Mouse (Mus musculus) liver, postnatal 0 days (tissue): ENCODE results near the gene Lck. TPM values are rescaled to one million over a fixed set of nuclear protein-coding genes. Genes with fewer than 3 reads are reported as not detected.

Experiments used
- ATAC-seq: fragments of 200-750 bp; cut with Nextera tagmentation; 2 replicates; pipeline ENCODE4 v1.8.0; 2017; ENCODE audit warnings: mild to moderate bottlenecking, moderate library complexity
- DNase-seq: peaks from one replicate; pipeline ENCODE4 v3.0.0-alpha.2; 2016
- H3K27ac ChIP-seq: fragments of 300-500 bp; sonication (generic); 2 replicates; pipeline ENCODE4 v1.5.1; 2014; ENCODE audit warnings: antibody characterized with exemption, moderate library complexity, mild to moderate bottlenecking, low read depth
- H3K27me3 ChIP-seq: fragments of 300-500 bp; sonication (generic); 2 replicates; pipeline ENCODE4 v1.6.1; 2014; ENCODE audit warnings: low read length, control low read depth, mixed read lengths; ENCODE audit not compliant: insufficient read depth
- H3K36me3 ChIP-seq: fragments of 300-500 bp; sonication (generic); replicated peaks from 2 replicates; pipeline ENCODE4 v1.6.1; 2014; ENCODE audit warnings: mild to moderate bottlenecking, control low read depth, low read length, moderate library complexity, mixed read lengths; ENCODE audit not compliant: insufficient read depth
- H3K4me1 ChIP-seq: fragments of 300-500 bp; sonication (generic); 2 replicates; pipeline ENCODE4 v1.6.1; 2014; ENCODE audit warnings: antibody characterized with exemption, mild to moderate bottlenecking, control low read depth; ENCODE audit not compliant: insufficient read depth
- H3K4me2 ChIP-seq: fragments of 300-500 bp; sonication (generic); 2 replicates; pipeline ENCODE4 v1.6.1; 2014; ENCODE audit warnings: low read depth, mild to moderate bottlenecking, low read length, moderate library complexity, mixed read lengths
- H3K4me3 ChIP-seq: fragments of 300-500 bp; sonication (generic); 2 replicates; pipeline ENCODE4 v1.5.1; 2014; ENCODE audit warnings: low read depth, low read length
- H3K9ac ChIP-seq: fragments of 300-500 bp; sonication (generic); replicated peaks from 2 replicates; pipeline ENCODE4 v1.6.1; 2014; ENCODE audit warnings: mild to moderate bottlenecking, moderate library complexity
- H3K9me3 ChIP-seq: fragments of 300-500 bp; sonication (generic); 2 replicates; pipeline ENCODE4 v1.6.1; 2016; ENCODE audit warnings: mild to moderate bottlenecking, control low read depth, low read length, mixed read lengths
- CTCF ChIP-seq: sonication (generic); IDR thresholded peaks from 2 replicates; pipeline ENCODE4 v1.5.1; 2016; ENCODE audit warnings: antibody characterized with exemption, low read depth
- EP300 ChIP-seq: IDR thresholded peaks from 2 replicates; pipeline ENCODE4 v1.6.1; 2016; ENCODE audit warnings: antibody characterized with exemption, low read depth, mild to moderate bottlenecking
- WGBS: fragments of 180-500 bp; shearing (Covaris S2); extraction: QIAGEN DNeasy Blood & Tissue Kit; methylation state at CpG from one replicate; pipeline ENCODE4 v1.1.7; 2014; ENCODE audit not compliant: insufficient replicate concordance; 5-methylcytosine and 5-hydroxymethylcytosine counted together
- polyA plus RNA-seq: library from polyadenylated mRNA; unstranded; fragments of >200 nt; fragmentation: Nextera tagmentation; extraction: Ambion mirVana; gene quantifications from 2 replicates; pipeline ENCODE4 v1.2.1, GENCODE M21; 2015

Lck gene
- polyA plus RNA-seq, 1 experiment from 2014 or later: 3.4 TPM

DNA sequence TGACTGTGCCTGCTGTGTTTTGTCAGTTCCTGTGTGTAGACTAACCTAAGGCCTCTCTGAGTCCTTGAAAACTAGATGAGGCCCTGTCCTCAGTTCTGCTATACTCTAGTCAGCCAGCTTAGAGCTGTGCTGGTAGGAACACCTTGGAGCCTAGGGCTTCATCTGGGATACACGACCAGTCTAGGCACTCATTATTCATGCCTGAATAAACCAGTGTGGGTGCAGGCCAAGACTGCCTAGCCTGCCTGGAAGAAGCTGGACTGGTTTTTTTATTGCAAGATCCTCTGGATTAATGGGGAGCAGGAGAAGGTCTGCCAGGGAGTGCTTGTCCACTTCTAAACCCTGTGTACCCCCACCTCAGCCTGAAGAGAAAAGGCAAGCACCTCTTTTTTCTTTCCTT is 13.5 kb upstream of the Lck start:
- no peak overlapping the region for H3K4me2 ChIP-seq
- 67% methylated on average over 1 of the region's 1 CpGs for WGBS
- no peak for DNase-seq
- H3K9ac ChIP-seq: no peak overlapping the region
- peaks cover 12% of the 10 kb centered on the region for H3K36me3 ChIP-seq
- H3K9me3 ChIP-seq: no peaks in the 10 kb centered on the region
- H3K4me3 ChIP-seq: no peak overlapping the region
- H3K27me3 ChIP-seq: no peaks in the 10 kb centered on the region
- no peak for ATAC-seq
- peaks cover 23% of the 10 kb centered on the region; the same call in 1 of the 2 replicates for H3K4me1 ChIP-seq
- TF ChIP-seq EP300: no peak
- TF ChIP-seq CTCF: no peak
- H3K27ac ChIP-seq: no peak overlapping the region

DNA sequence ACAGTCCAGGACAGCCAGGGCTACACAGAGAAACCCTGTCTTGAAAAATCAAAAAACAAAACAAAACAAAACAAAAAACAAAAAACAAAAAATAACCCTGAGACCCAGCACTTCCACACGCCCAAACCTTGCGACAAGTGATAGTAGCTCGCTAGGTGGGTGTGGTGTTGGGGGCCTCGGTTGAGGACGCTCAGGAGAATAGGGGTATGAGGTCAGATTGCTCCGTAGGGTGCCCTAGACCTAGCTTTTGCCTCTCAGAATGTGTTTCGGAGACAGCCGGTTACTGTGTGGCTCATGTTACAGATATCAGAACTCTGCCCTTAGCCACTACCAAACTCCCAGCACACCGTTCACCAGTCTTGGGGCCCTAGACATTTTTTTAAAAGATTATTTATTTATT is 12.3 kb upstream of the Lck start:
- Histone ChIP-seq H3K27ac (peak overlapping the region; percentile 41; the same call in 1 of the 2 replicates), H3K36me3 (no peaks in the 10 kb centered on the region; the same call in 1 of the 2 replicates), H3K4me2 (peak overlapping the region; percentile 72), H3K27me3 (no peaks in the 10 kb centered on the region), H3K9ac (peak overlapping the region; percentile 63; the same call in 1 of the 2 replicates), H3K4me1 (peaks cover 23% of the 10 kb centered on the region; the same call in 1 of the 2 replicates), H3K4me3 (peak overlapping the region; percentile 53), H3K9me3 (no peaks in the 10 kb centered on the region)
- DNase-seq (no peak), ATAC-seq (no peak)
- WGBS: 68% methylated on average over 9 of the region's 9 CpGs
- TF ChIP-seq EP300 (no peak), CTCF (no peak)

DNA sequence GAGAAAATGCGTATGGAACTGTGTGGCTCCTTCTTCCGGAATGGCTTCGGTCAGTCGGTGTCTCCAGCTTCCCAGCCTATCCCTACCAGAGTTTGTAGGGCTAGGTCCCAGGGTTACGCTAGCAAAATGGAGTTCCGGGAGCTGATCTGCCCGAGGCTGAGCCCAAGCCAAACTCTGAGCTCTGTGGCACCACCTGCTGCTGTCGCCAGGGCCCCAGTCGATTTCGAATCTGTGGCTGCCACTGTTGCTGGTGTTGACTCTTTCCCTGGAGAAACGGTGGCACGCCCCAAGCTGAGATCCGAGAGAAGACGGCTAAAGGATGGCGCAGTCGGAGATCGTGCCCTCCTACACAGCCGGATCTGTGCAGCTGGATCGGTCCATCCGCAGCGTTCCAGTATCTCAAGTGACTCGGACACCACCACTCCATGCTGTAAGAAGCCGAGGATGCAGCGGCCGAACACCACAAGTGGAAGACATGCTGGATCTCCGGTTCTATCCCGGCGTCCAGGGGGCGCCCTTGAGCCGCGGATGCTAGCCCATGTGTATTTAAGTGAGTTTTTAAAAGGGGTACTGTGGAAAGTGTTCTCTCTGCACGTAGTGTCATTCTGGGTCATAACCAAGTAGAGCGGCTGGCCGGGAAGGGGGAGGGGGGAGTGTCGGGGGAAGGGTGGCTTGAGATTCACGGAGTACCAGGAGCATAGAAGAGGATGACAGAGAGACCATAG is 11.6 kb upstream of the Lck start:
- Histone ChIP-seq H3K9ac (peak overlapping the region; percentile 63), H3K9me3 (no peaks in the 10 kb centered on the region), H3K4me3 (peak overlapping the region; percentile 53), H3K27me3 (no peaks in the 10 kb centered on the region), H3K4me1 (peaks cover 23% of the 10 kb centered on the region), H3K4me2 (peak overlapping the region; percentile 72), H3K36me3 (no peaks in the 10 kb centered on the region), H3K27ac (peak overlapping the region; percentile 41)
- TF ChIP-seq EP300: no peak
- TF ChIP-seq CTCF: peak; percentile 90
- ATAC-seq (peak; percentile 71), DNase-seq (peak; percentile 91)
- 2% methylated on average over 36 of the region's 36 CpGs for WGBS

DNA sequence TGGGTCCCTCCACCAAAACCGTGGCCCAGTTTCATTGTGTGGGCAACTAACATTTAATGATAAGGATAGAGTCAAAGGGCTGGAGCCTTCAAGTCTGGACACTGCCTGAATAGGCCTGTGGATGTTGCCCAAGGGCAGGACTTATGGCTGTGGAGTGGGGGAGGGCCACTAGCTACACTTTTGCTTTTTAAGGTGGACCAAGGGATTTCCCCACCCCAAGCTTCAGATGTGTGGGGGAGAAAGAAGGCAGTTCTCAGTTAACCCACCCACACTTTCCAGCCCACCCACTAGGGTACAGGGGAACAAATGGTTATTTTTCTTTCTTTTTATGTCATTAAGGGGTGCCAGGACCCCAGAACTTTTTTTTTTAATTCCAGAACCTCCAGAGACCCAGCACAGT is 10.9 kb upstream of the Lck start:
- Histone ChIP-seq H3K9ac (peak overlapping the region; percentile 63), H3K4me1 (peaks cover 23% of the 10 kb centered on the region), H3K4me3 (peak overlapping the region; percentile 53), H3K27me3 (no peaks in the 10 kb centered on the region), H3K4me2 (peak overlapping the region; percentile 72), H3K36me3 (no peaks in the 10 kb centered on the region), H3K27ac (peak overlapping the region; percentile 41), H3K9me3 (no peaks in the 10 kb centered on the region)
- TF ChIP-seq CTCF: no peak
- TF ChIP-seq EP300: no peak
- DNase-seq: peak; percentile 25
- WGBS: 62% methylated on average over 1 of the region's 1 CpGs
- no peak for ATAC-seq

DNA sequence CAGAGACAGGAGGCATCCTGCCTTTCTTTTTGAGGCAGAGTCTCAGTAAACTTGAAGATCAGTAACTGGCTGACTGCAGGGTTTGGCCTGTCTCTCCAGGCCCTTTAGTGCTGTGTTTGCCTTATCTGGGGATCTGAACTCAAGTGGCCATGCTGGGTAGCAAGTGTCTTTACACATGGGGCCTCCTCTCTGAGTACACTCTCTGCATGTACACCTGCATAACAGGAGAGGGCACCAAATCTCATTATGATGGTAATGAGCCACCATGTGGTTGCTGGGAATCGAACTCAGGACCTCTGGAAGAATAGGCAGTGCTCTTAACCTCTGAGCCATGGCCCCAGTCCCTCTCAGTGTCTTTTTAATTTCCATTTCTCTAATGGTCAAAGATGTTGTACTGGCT is 8.8 kb upstream of the Lck start:
- WGBS: 76% methylated on average over 1 of the region's 1 CpGs
- DNase-seq: no peak

DNA sequence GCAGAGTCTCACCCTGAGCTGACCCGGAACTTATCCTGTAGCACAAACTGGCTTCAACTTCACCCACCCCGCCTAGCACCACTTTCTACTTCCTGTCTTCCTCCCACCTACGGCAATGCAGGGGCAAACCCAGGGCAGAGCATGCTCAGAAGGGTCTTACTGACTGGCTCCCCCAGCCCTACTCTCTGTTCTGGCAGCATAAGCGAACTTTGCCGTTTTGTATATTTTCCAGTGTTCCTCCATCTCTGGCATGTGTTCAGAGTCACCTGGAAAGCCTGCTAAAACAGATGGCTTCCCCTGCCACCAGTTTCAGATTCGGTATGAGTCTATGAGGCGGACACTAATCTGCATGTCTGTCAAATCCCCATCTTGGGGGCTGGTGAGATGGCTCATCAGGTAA is 6.9 kb upstream of the Lck start:
- H3K4me3 ChIP-seq: no peak overlapping the region
- H3K4me2 ChIP-seq: no peak overlapping the region
- H3K27ac ChIP-seq: no peak overlapping the region
- H3K27me3 ChIP-seq: no peaks in the 10 kb centered on the region
- WGBS: 59% methylated on average over 7 of the region's 7 CpGs
- H3K9ac ChIP-seq: no peak overlapping the region
- TF ChIP-seq EP300 (no peak), CTCF (no peak)
- no peaks in the 10 kb centered on the region for H3K9me3 ChIP-seq
- no peaks in the 10 kb centered on the region for H3K36me3 ChIP-seq
- DNase-seq (no peak), ATAC-seq (no peak)
- peaks cover 9% of the 10 kb centered on the region for H3K4me1 ChIP-seq

More for the DNA sequence above, 8.8 kb upstream of the Lck start:
- H3K36me3 ChIP-seq: no peaks in the 10 kb centered on the region
- no peak overlapping the region for H3K9ac ChIP-seq
- no peak for ATAC-seq
- H3K27ac ChIP-seq: no peak overlapping the region
- no peaks in the 10 kb centered on the region for H3K9me3 ChIP-seq
- H3K4me3 ChIP-seq: no peak overlapping the region
- peaks cover 12% of the 10 kb centered on the region for H3K4me1 ChIP-seq
- no peaks in the 10 kb centered on the region for H3K27me3 ChIP-seq
- no peak overlapping the region for H3K4me2 ChIP-seq
- TF ChIP-seq CTCF: peak; percentile 20; the same call in 1 of the 2 replicates
- no peak for TF ChIP-seq EP300
